Mouse (Mus musculus) embryonic facial prominence, embryonic 12.5 days (tissue): ENCODE results near the gene Tshz2. TPM values are rescaled to one million over a fixed set of nuclear protein-coding genes. Genes with fewer than 3 reads are reported as not detected.
A peak's percentile ranks its signal among the peaks of the same experiment; 100 is the strongest.

Experiments
- ATAC-seq: fragments of 200-750 bp; cut with Nextera tagmentation; 2 replicates; pipeline ENCODE4 v1.8.0; 2017; ENCODE audit not compliant: insufficient number of reproducible peaks, insufficient read depth, low FRiP score, low TSS enrichment
- H3K27ac ChIP-seq: fragments of 300-500 bp; sonication (generic); 2 replicates; pipeline ENCODE4 v1.5.1; 2016; ENCODE audit warnings: mild to moderate bottlenecking
- H3K27me3 ChIP-seq: fragments of 300-500 bp; sonication (generic); 2 replicates; pipeline ENCODE4 v1.6.1; 2016; ENCODE audit warnings: mild to moderate bottlenecking, moderate library complexity
- H3K36me3 ChIP-seq: fragments of 300-500 bp; sonication (generic); 2 replicates; pipeline ENCODE4 v1.6.1; 2016; ENCODE audit warnings: mild to moderate bottlenecking
- H3K4me1 ChIP-seq: fragments of 300-500 bp; sonication (generic); 2 replicates; pipeline ENCODE4 v1.6.1; 2016
- H3K4me2 ChIP-seq: fragments of 300-500 bp; sonication (generic); replicated peaks from 2 replicates; pipeline ENCODE4 v1.6.1; 2016; ENCODE audit warnings: mild to moderate bottlenecking, moderate library complexity
- H3K4me3 ChIP-seq: fragments of 300-500 bp; sonication (generic); 2 replicates; pipeline ENCODE4 v1.5.1; 2016; ENCODE audit warnings: mild to moderate bottlenecking
- H3K9ac ChIP-seq: fragments of 300-500 bp; sonication (generic); 2 replicates; pipeline ENCODE4 v1.6.1; 2016; ENCODE audit warnings: mild to moderate bottlenecking, moderate library complexity
- H3K9me3 ChIP-seq: fragments of 300-500 bp; sonication (generic); 2 replicates; pipeline ENCODE4 v1.6.1; 2016; ENCODE audit warnings: mild to moderate bottlenecking, moderate library complexity
- WGBS: fragments of 180-500 bp; shearing (Covaris S2); methylation state at CpG from one replicate; pipeline ENCODE4 v1.1.7; 2016; 5-methylcytosine and 5-hydroxymethylcytosine counted together
- polyA plus RNA-seq: library from polyadenylated mRNA; unstranded; fragments of >200 nt; fragmentation: Nextera tagmentation; extraction: Ambion mirVana; gene quantifications from 2 replicates; pipeline ENCODE4 v1.2.1, GENCODE M21; 2016

Gene Tshz2
- polyA plus RNA-seq, 1 experiment from 2014 or later, result 9.1 TPM

GRCm38 (mm10) chr2:169743910-169744309, 111.1 kb downstream of the Tshz2 start:
- Histone ChIP-seq H3K36me3 (no peaks in the 10 kb centered on the region), H3K4me1 (no peaks in the 10 kb centered on the region), H3K9ac (no peak overlapping the region), H3K9me3 (0 out of 2 replicates have a peak, but pooled peaks cover 5% of the 10 kb centered on the region), H3K4me2 (no peak overlapping the region), H3K4me3 (no peak overlapping the region), H3K27ac (no peak overlapping the region), H3K27me3 (no peaks in the 10 kb centered on the region)
- WGBS, result 75% methylated on average over 4 of the region's 4 CpGs
- no peak for ATAC-seq

- Histone ChIP-seq H3K9ac (no peak overlapping the region), H3K9me3 (0 out of 2 replicates have a peak, but pooled peaks cover 5% of the 10 kb centered on the region), H3K27ac (no peak overlapping the region), H3K4me2 (no peak overlapping the region), H3K4me3 (no peak overlapping the region), H3K27me3 (no peaks in the 10 kb centered on the region), H3K36me3 (no peaks in the 10 kb centered on the region), H3K4me1 (peaks cover 16% of the 10 kb centered on the region)
- 56% methylated on average over 7 of the region's 7 CpGs for WGBS
- ATAC-seq, result no peak
Observed at GRCm38 (mm10) chr2:169747114-169747642, 114.4 kb downstream of the Tshz2 start.

DNA sequence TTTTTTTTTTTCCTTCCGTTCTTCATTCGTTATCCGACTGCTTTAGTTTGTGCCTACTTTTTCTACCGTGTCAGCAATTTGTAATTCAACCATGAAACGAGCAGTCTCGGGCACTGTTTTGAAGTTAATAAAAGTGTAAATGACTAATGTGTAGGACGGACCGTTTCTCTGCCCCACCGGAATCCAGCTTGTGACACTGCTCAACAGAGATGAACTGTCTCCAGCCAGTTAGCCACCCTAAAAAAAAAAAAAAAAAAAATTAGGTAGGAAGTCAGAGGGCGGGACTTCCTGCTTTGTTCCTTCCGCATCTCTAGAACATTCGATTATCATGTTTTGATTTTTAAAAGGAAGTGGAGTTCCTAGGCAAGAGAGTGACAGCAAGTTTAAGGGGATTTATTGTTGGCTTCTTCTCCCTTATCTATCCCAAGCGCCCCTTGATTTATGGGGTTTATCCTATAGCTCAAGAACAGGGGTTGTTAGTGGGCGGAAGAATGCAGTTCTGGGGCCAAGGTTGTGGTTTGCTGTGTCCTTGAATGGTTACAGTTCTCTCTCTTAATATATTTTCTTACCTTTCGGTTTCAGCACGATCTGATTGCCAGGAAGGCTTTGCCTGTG, 116.6 kb downstream of the Tshz2 start:
- Histone ChIP-seq H3K27ac (no peak overlapping the region), H3K9me3 (0 out of 2 replicates have a peak, but pooled peaks cover 5% of the 10 kb centered on the region), H3K4me2 (no peak overlapping the region), H3K36me3 (no peaks in the 10 kb centered on the region), H3K9ac (no peak overlapping the region), H3K27me3 (no peaks in the 10 kb centered on the region), H3K4me3 (no peak overlapping the region), H3K4me1 (peaks cover 16% of the 10 kb centered on the region)
- 87% methylated on average over 16 of the region's 16 CpGs for WGBS
- no peak for ATAC-seq

- ATAC-seq, result 0 out of 2 replicates have a peak, but pooled peaks have one; percentile 19
- H3K4me1 ChIP-seq, result peaks cover 16% of the 10 kb centered on the region
- H3K36me3 ChIP-seq, result no peaks in the 10 kb centered on the region
- no peaks in the 10 kb centered on the region for H3K27me3 ChIP-seq
- peak overlapping the region; percentile 43 for H3K27ac ChIP-seq
- H3K4me2 ChIP-seq, result 0 out of 2 replicates have a peak overlapping the region, but pooled peaks have one; percentile 17
- H3K9ac ChIP-seq, result no peak overlapping the region
- 0 out of 2 replicates have a peak, but pooled peaks cover 5% of the 10 kb centered on the region for H3K9me3 ChIP-seq
- H3K4me3 ChIP-seq, result no peak overlapping the region
- 26% methylated on average over 15 of the region's 15 CpGs for WGBS
Observed at GRCm38 (mm10) chr2:169750574-169751491, 118.0 kb downstream of the Tshz2 start.

DNA sequence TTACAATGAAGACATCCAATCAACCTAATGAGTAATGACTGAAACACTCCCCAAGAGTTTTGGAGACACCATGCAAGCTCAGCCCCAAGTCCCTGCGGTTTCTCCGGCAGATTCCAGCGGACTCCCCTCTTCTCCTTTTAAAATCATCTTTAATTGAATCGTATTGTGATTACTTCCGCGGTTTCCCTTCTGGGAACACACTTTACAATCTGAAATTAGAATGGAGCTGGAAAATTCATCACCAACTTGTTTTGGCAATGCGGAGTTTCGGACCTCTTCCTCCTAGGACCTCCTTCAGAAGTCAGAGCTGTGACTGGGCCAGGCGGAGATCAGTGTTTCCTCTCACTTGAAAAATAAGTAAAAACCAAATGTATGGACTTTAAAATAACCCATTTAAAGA, 119.3 kb downstream of the Tshz2 start:
- Histone ChIP-seq H3K27ac (no peak overlapping the region), H3K4me1 (peaks cover 16% of the 10 kb centered on the region), H3K4me2 (no peak overlapping the region), H3K9me3 (0 out of 2 replicates have a peak, but pooled peaks cover 5% of the 10 kb centered on the region), H3K27me3 (no peaks in the 10 kb centered on the region), H3K9ac (no peak overlapping the region), H3K4me3 (no peak overlapping the region), H3K36me3 (no peaks in the 10 kb centered on the region)
- 88% methylated on average over 9 of the region's 9 CpGs for WGBS
- no peak for ATAC-seq

DNA sequence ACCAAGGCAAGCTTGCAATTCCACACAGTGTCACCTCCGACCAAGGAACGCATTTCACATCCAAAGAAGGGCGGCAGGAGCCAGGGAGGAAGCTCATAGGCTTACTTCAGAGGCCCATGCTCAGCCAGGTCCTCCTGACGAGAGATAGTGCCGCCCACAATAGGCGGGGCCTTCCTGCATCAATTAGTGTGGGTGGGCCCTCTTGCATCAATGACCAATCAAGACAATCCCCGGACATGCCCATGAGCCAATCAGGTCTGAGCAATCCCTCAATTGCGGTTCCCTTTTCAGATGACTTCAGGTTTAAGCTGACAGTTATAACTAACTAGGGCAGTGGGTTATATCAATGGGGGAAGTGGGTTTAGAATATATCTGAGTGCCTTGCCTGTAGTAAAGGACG, 120.6 kb downstream of the Tshz2 start:
- no peak for ATAC-seq
- H3K36me3 ChIP-seq, result no peaks in the 10 kb centered on the region
- no peak overlapping the region for H3K4me2 ChIP-seq
- no peaks in the 10 kb centered on the region for H3K27me3 ChIP-seq
- H3K27ac ChIP-seq, result no peak overlapping the region
- 81% methylated on average over 9 of the region's 9 CpGs for WGBS
- H3K9me3 ChIP-seq, result no peaks in the 10 kb centered on the region
- H3K4me3 ChIP-seq, result no peak overlapping the region
- no peak overlapping the region for H3K9ac ChIP-seq
- H3K4me1 ChIP-seq, result peaks cover 24% of the 10 kb centered on the region

GRCm38 (mm10) chr2:169755091-169755490, 122.3 kb downstream of the Tshz2 start:
- Histone ChIP-seq H3K4me2 (no peak overlapping the region), H3K27ac (no peak overlapping the region), H3K4me1 (peaks cover 21% of the 10 kb centered on the region), H3K27me3 (no peaks in the 10 kb centered on the region), H3K9me3 (no peaks in the 10 kb centered on the region), H3K9ac (no peak overlapping the region), H3K36me3 (no peaks in the 10 kb centered on the region), H3K4me3 (no peak overlapping the region)
- WGBS, result 55% methylated on average over 7 of the region's 7 CpGs
- no peak for ATAC-seq

GRCm38 (mm10) chr2:169758120-169758519, 125.3 kb downstream of the Tshz2 start:
- Histone ChIP-seq H3K27ac (no peak overlapping the region; the same call in 1 of the 2 replicates), H3K27me3 (no peaks in the 10 kb centered on the region), H3K4me1 (0 out of 2 replicates have a peak, but pooled peaks cover 8% of the 10 kb centered on the region), H3K4me3 (no peak overlapping the region), H3K9ac (no peak overlapping the region), H3K9me3 (no peaks in the 10 kb centered on the region), H3K4me2 (no peak overlapping the region), H3K36me3 (no peaks in the 10 kb centered on the region)
- 65% methylated on average over 6 of the region's 6 CpGs for WGBS
- no peak for ATAC-seq

DNA sequence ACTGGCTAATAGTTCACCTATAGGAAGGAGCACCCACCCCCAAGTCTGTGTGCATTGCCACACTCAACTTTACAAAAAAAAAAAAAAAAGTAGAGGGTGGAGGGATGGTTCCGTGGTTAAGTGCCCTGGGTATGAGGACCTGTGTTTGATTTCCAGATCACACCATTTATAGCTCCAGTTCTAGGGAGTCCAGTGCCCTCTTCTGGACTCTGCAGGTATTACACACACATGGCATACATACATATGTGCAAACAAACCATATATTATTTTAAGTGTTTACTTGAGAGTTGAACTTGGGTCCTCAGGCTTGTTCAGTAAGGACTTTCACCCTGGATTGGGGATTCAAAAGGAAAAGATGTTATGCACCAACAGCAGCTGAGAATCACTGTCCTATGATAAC, 127.3 kb downstream of the Tshz2 start:
- ATAC-seq, result no peak
- no peak overlapping the region for H3K27ac ChIP-seq
- H3K4me2 ChIP-seq, result no peak overlapping the region
- H3K4me1 ChIP-seq, result 0 out of 2 replicates have a peak, but pooled peaks cover 8% of the 10 kb centered on the region
- H3K27me3 ChIP-seq, result no peaks in the 10 kb centered on the region
- H3K4me3 ChIP-seq, result no peak overlapping the region
- no peaks in the 10 kb centered on the region for H3K36me3 ChIP-seq
- 100% methylated on average over 1 of the region's 1 CpGs for WGBS
- no peaks in the 10 kb centered on the region for H3K9me3 ChIP-seq
- no peak overlapping the region for H3K9ac ChIP-seq

DNA sequence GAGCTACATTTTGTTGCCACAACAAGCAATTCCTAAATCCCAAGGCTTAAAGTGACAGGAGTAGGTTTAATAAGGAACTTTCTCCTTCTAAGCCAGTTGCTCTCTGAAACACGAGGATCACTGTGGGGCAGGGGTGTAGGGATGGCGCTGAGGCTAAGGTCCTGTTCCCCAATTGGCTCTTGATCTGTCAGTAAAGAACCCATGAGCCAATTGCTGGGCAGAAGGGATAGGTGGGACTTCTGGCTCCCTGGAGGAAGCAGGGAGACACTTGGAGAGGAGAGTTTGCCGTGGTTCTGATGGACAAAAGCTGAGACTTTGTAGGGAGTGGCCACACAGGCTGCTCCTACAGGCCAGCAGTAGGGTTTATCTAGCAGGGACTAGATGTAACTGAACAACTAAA, 128.9 kb downstream of the Tshz2 start:
- Histone ChIP-seq H3K4me3 (no peak overlapping the region), H3K9ac (no peak overlapping the region), H3K9me3 (no peaks in the 10 kb centered on the region), H3K4me2 (no peak overlapping the region), H3K27me3 (no peaks in the 10 kb centered on the region), H3K27ac (no peak overlapping the region), H3K36me3 (no peaks in the 10 kb centered on the region), H3K4me1 (0 out of 2 replicates have a peak, but pooled peaks cover 8% of the 10 kb centered on the region)
- ATAC-seq, result no peak
- 38% methylated on average over 3 of the region's 3 CpGs for WGBS

GRCm38 (mm10) chr2:169762301-169762700, 129.5 kb downstream of the Tshz2 start:
- WGBS, result 79% methylated on average over 8 of the region's 8 CpGs
- H3K27me3 ChIP-seq, result no peaks in the 10 kb centered on the region
- no peaks in the 10 kb centered on the region for H3K36me3 ChIP-seq
- H3K9me3 ChIP-seq, result no peaks in the 10 kb centered on the region
- H3K4me1 ChIP-seq, result 0 out of 2 replicates have a peak, but pooled peaks cover 8% of the 10 kb centered on the region
- H3K4me3 ChIP-seq, result no peak overlapping the region
- no peak overlapping the region for H3K4me2 ChIP-seq
- H3K9ac ChIP-seq, result no peak overlapping the region
- H3K27ac ChIP-seq, result no peak overlapping the region
- ATAC-seq, result no peak
